Mouse (Mus musculus) ES-E14 (cell line): ENCODE measurements around the gene Wnt7a.

Experiments
- CHD2 ChIP-seq: IDR thresholded peaks from 2 replicates; pipeline ENCODE4 v1.6.1; 2014; ENCODE audit warnings: mild to moderate bottlenecking, low read depth, low read length, inconsistent platforms
- HCFC1 ChIP-seq: IDR thresholded peaks from 2 replicates; pipeline ENCODE4 v1.6.1; 2012; ENCODE audit warnings: low read length, inconsistent platforms, borderline replicate concordance; ENCODE audit not compliant: insufficient read depth
- MAFK ChIP-seq: IDR thresholded peaks from 2 replicates; pipeline ENCODE4 v1.6.1; 2014; ENCODE audit warnings: mild to moderate bottlenecking, low read depth, low read length, inconsistent platforms; ENCODE audit not compliant: insufficient read depth
- ZC3H11A ChIP-seq: IDR thresholded peaks from 2 replicates; pipeline ENCODE4 v1.6.1; 2012; ENCODE audit warnings: low read depth, mild to moderate bottlenecking, inconsistent platforms, low read length, borderline replicate concordance

GRCm38 (mm10) chr6:91335470-91335869 lies 75.7 kb downstream of the Wnt7a start:
- TF ChIP-seq ZC3H11A (no peak), CHD2 (no peak), MAFK (no peak), HCFC1 (no peak)
